ENCODE assay signal across 29 mouse cellular contexts in the genomic region with DNA sequence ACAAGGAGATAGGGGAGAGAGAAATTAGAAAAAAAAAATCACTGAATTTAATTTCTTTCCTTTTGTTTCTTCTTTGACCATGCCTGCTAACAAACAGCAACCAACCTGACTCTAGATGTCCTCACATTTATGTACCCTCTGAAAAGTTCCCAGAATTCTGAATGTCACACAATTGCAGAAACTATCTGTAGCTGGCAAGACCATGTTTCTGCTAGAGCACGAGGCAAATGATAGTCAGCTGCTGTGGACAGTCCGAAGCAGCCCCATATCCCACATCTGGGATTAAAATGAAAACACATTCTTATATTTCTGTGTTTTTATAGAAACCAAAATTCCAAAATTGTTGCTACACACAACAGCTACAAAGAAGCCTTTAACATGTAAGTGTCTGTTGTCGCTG. TPM values are rescaled to one million over a fixed set of nuclear protein-coding genes. Genes with fewer than 3 reads are reported as not detected.
A peak's percentile ranks its signal among the peaks of the same experiment; 100 is the strongest.
DNase-seq lines count a peak whose midpoint lies in the region; ATAC-seq and TF ChIP-seq lines count a peak whose summit lies in the region.
"Had no signal": no experiment of that assay in that cellular context is flagged by ENCODE, and none has a peak within 500 bp of the region (broad histone marks: within the 10 kb centered on the region; RNA-seq: fewer than 3 reads in every experiment).

A gene (minus strand): TSS at position 101 of the 400 bp plus-strand sequence.

- ATAC-seq in liver, embryonic 14.5 days (ENCODE audit: insufficient read depth): no peak
- ATAC-seq in liver, postnatal 0 days: no peak
- ATAC-seq: forebrain, embryonic 15.5 days; hindbrain, embryonic 16.5 days; intestine, embryonic 15.5 days had no signal

- DNase-seq in adrenal gland, postnatal 14 days: no peak
- no peak for DNase-seq in adrenal gland, adult 2 months
- peak; percentile 50 for DNase-seq in liver, adult 2 months (ENCODE audit: extremely low read depth, low read depth, low spot score)
- no peak for DNase-seq in liver
- no peak for DNase-seq in liver, embryonic 14.5 days (ENCODE audit: low read depth in 3 of 3, low spot score in 3 of 3)
- DNase-seq in liver, postnatal 0 days: no peak
- no peak for DNase-seq in thymus, postnatal 36 days
- DNase-seq in gastrocnemius, postnatal 25 days: no peak
- DNase-seq: adrenal gland, adult 8-10 months; B cell, adult 2 months; cerebellum, adult 11-12 months; cerebellum, adult 8-10 months; cerebellum, postnatal 10 days; cerebellum, postnatal 36 days; embryo, embryonic 11 days; heart, adult 11 months had no signal

- no peak for TF ChIP-seq POLR2A in liver, adult 2 months (IDR thresholded peaks at IDR 0.05; ENCODE audit: extremely low read depth, insufficient read depth, low read length)

- H3K4me2 ChIP-seq in liver, embryonic 14.5 days (ENCODE audit: low read depth): peak within 1 kb of the TSS; percentile 20; the same call in 1 of the 2 replicates
- peak within 1 kb of the TSS; percentile 63 for H3K4me2 ChIP-seq in liver, postnatal 0 days (ENCODE audit: low read depth, low read length)
- H3K4me2 ChIP-seq: embryonic facial prominence, embryonic 13.5 days; forebrain, embryonic 12.5 days; forebrain, embryonic 15.5 days; heart, embryonic 12.5 days; hindbrain, embryonic 13.5 days; intestine, embryonic 15.5 days had no signal

- H3K4me3 ChIP-seq in liver, adult 2 months (ENCODE audit: insufficient read depth, low read depth, low read length): peak within 1 kb of the TSS; percentile 70
- 0 out of 4 replicates have a peak within 1 kb of the TSS, but pooled peaks of 1 of the 2 experiments have one; percentile 11 for H3K4me3 ChIP-seq in liver, embryonic 14.5 days (ENCODE audit: insufficient read depth in 1 of 2, low read depth in 2 of 2, low read length in 2 of 2)
- H3K4me3 ChIP-seq in liver, postnatal 0 days (ENCODE audit: low read depth, low read length): peak within 1 kb of the TSS; percentile 33
- H3K4me3 ChIP-seq: embryonic facial prominence, embryonic 10.5 days; embryonic facial prominence, embryonic 13.5 days; erythroblast, embryonic 14.5 days; forebrain, embryonic 12.5 days; forebrain, embryonic 15.5 days; heart, embryonic 12.5 days; hindbrain, embryonic 10.5 days; hindbrain, embryonic 13.5 days; intestine, embryonic 15.5 days had no signal

- H3K27ac ChIP-seq in liver, adult 2 months (replicated peaks; ENCODE audit: insufficient read depth, low read depth, low read length): peak within 1 kb of the TSS; percentile 100
- no peak within 1 kb of the TSS for H3K27ac ChIP-seq in liver, embryonic 14.5 days
- peak within 1 kb of the TSS; percentile 88 for H3K27ac ChIP-seq in liver, postnatal 0 days (ENCODE audit: low read depth)
- H3K27ac ChIP-seq: embryonic facial prominence, embryonic 10.5 days; embryonic facial prominence, embryonic 13.5 days; forebrain, embryonic 12.5 days; forebrain, embryonic 15.5 days; hindbrain, embryonic 10.5 days; hindbrain, embryonic 13.5 days; intestine, embryonic 15.5 days had no signal

- no peak for TF ChIP-seq CTCF in liver, adult 2 months (IDR thresholded peaks at IDR 0.05; ENCODE audit: low read depth, low read length)
- no peak for TF ChIP-seq CTCF in liver, embryonic 14.5 days (IDR thresholded peaks at IDR 0.05; ENCODE audit: low read depth)
- no peak for TF ChIP-seq CTCF in liver, postnatal 0 days (IDR thresholded peaks at IDR 0.05; ENCODE audit: low read depth)

- peaks cover 4% of the 10 kb centered on the region; the same call in 1 of the 2 replicates for H3K79me2 ChIP-seq in liver, adult 2 months (ENCODE audit: control insufficient read depth, insufficient read depth, low read length)

- peak within 1 kb of the TSS; percentile 89 for H3K9ac ChIP-seq in liver, adult 2 months (ENCODE audit: low read depth, low read length)
- H3K9ac ChIP-seq in liver, embryonic 14.5 days (replicated peaks): no peak within 1 kb of the TSS
- H3K9ac ChIP-seq in liver, postnatal 0 days (replicated peaks): 0 out of 2 replicates have a peak within 1 kb of the TSS, but pooled peaks have one; percentile 51
- H3K9ac ChIP-seq: embryonic facial prominence, embryonic 13.5 days; forebrain, embryonic 12.5 days; forebrain, embryonic 15.5 days; heart, embryonic 12.5 days; hindbrain, embryonic 13.5 days; intestine, embryonic 15.5 days had no signal

- no peak for TF ChIP-seq EP300 in liver, embryonic 14.5 days (IDR thresholded peaks at IDR 0.05; ENCODE audit: low read depth)
- TF ChIP-seq EP300 in liver, postnatal 0 days (IDR thresholded peaks at IDR 0.05; ENCODE audit: low read depth): no peak

- H3K4me1 ChIP-seq in liver, adult 2 months (ENCODE audit: control insufficient read depth, insufficient read depth, low read length): peaks cover 18% of the 10 kb centered on the region
- peaks cover 0 to 8% of the 10 kb centered on the region in 2 experiments; a peak in 3 of 4 replicates for H3K4me1 ChIP-seq in liver, embryonic 14.5 days (replicated peaks; ENCODE audit: control insufficient read depth in 2 of 2, insufficient read depth in 2 of 2, low read length in 1 of 2)
- H3K4me1 ChIP-seq in liver, postnatal 0 days (ENCODE audit: insufficient read depth): peaks cover 7% of the 10 kb centered on the region; the same call in 1 of the 2 replicates
- H3K4me1 ChIP-seq: embryonic facial prominence, embryonic 13.5 days; forebrain, embryonic 12.5 days; forebrain, embryonic 15.5 days; hindbrain, embryonic 10.5 days; hindbrain, embryonic 13.5 days; intestine, embryonic 15.5 days had no signal

- H3K27me3 ChIP-seq in liver, adult 2 months (ENCODE audit: control insufficient read depth, insufficient read depth, low read length): no peaks in the 10 kb centered on the region
- H3K27me3 ChIP-seq in liver, embryonic 14.5 days (ENCODE audit: control insufficient read depth, insufficient read depth, low read length): no peaks in the 10 kb centered on the region
- no peaks in the 10 kb centered on the region for H3K27me3 ChIP-seq in liver, postnatal 0 days (ENCODE audit: insufficient read depth, low read length)
- H3K27me3 ChIP-seq: CH12.LX; embryonic facial prominence, embryonic 13.5 days; forebrain, embryonic 12.5 days; forebrain, embryonic 15.5 days; heart, embryonic 12.5 days; hindbrain, embryonic 13.5 days; intestine, embryonic 15.5 days had no signal

- H3K9me3 ChIP-seq in liver, embryonic 14.5 days (ENCODE audit: control insufficient read depth, low read length): no peaks in the 10 kb centered on the region
- no peaks in the 10 kb centered on the region for H3K9me3 ChIP-seq in liver, postnatal 0 days (ENCODE audit: low read length)
- H3K9me3 ChIP-seq: embryonic facial prominence, embryonic 10.5 days; embryonic facial prominence, embryonic 13.5 days; forebrain, embryonic 12.5 days; forebrain, embryonic 15.5 days; G1E; heart, embryonic 12.5 days; hindbrain, embryonic 10.5 days; hindbrain, embryonic 13.5 days; intestine, embryonic 15.5 days had no signal

- H3K36me3 ChIP-seq in liver, adult 2 months (ENCODE audit: control insufficient read depth, insufficient read depth, low read length): peaks cover 12% of the 10 kb centered on the region
- H3K36me3 ChIP-seq in liver, embryonic 14.5 days (replicated peaks; ENCODE audit: control insufficient read depth, insufficient read depth, low read depth): no peaks in the 10 kb centered on the region
- no peaks in the 10 kb centered on the region for H3K36me3 ChIP-seq in liver, postnatal 0 days (replicated peaks; ENCODE audit: insufficient read depth, low read length)
- H3K36me3 ChIP-seq: embryonic facial prominence, embryonic 10.5 days; embryonic facial prominence, embryonic 13.5 days; forebrain, embryonic 12.5 days; forebrain, embryonic 15.5 days; G1E; heart, embryonic 12.5 days; hindbrain, embryonic 10.5 days; hindbrain, embryonic 13.5 days; intestine, embryonic 15.5 days had no signal

- WGBS in liver, adult 2 months: 51% methylated on average over 3 of the region's 3 CpGs
- 63% methylated on average over 3 of the region's 3 CpGs for WGBS in liver, embryonic 14.5 days (ENCODE audit: insufficient replicate concordance)
- WGBS in liver, postnatal 0 days (ENCODE audit: insufficient replicate concordance): 80% methylated on average over 3 of the region's 3 CpGs

RNA-seq across cellular contexts. Expression of the gene that starts here (rescaled TPM):
- 2.4 and 37.8 TPM in 2 replicates for total RNA-seq in adrenal gland, postnatal 14 days (2021)
- 1 to 10 TPM in 1 of 2 experiments, under 1 TPM in 1; 0.62 to 1.4 TPM for total RNA-seq in adrenal gland, adult 2 months (2021)
- 0.11 TPM in 1 of 2 replicates, not detected in the other for polyA plus RNA-seq in adrenal gland, adult 2 months (2012; rRNA removed)
- 471 and 592 TPM in 2 replicates for total RNA-seq in liver, adult 2 months (2014; rRNA removed)
- 124 and 129 TPM in 2 replicates for polyA plus RNA-seq in liver, adult 2 months (2012; rRNA removed)
- 10.5 and 16.5 TPM in 2 replicates for polyA plus RNA-seq in liver, embryonic 14.5 days (2012; rRNA removed)
- polyA plus RNA-seq in liver, embryonic 14.5 days (2014; fragmentation: Nextera tagmentation; extraction: Ambion mirVana): 7.5 and 8.6 TPM in 2 replicates
- 90.6 and 102 TPM in 2 replicates for polyA plus RNA-seq in liver, postnatal 0 days (2015; fragmentation: Nextera tagmentation; extraction: Ambion mirVana)
- total RNA-seq in gastrocnemius, postnatal 25 days (2021): not detected
- total RNA-seq: heart, postnatal 25 days had no signal
- polyA plus RNA-seq: erythroblast, embryonic 14.5 days; hindbrain, embryonic 13.5 days had no signal
